Mouse (Mus musculus) adrenal gland, postnatal 25 days (tissue): ENCODE data around the gene Srsf4. TPM values are rescaled to one million over a fixed set of nuclear protein-coding genes. Genes with fewer than 3 reads are reported as not detected.

ENCODE experiments used
- DNase-seq: peaks from one replicate; pipeline ENCODE4 v3.0.0; 2021; ENCODE audit warnings: mixed read lengths
- total RNA-seq: library from RNA; stranded (reverse); gene quantifications from 2 replicates; pipeline ENCODE4 v1.2.3, GENCODE M21; 2021

The Srsf4 gene
- total RNA-seq, 1 experiment from 2014 or later: 70.9 TPM

DNA sequence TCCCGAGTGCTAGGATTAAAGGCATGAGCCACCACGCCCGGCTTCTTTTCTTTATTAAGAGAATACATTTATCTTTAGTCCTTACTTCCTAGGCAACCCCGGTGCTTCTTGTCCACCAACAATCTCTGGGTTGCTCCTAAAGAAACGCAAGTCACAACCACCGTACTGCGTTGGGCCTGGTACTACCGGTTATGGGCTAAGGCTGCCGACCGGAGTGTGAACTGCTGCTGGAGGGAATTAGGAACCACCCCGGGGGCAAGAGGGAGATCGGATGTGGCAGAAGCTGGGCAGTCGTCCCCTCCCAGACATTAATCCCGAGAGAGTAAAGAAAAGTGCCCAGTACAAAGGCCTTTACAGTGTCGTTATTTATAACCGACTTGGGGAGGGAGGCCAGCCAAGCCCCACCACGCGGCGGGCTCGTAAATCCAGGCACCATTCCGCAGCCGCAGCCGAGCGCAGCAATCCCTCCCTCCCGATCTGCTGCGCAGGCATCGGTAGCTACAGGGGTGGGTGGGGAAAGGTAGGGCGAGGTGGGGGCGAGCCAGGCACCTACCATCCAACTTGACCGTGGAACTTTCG lies 41.6 kb downstream of the Srsf4 start:
- DNase-seq: no peak

GRCm38 (mm10) chr4:131915821-131916328 lies 42.5 kb downstream of the Srsf4 start:
- DNase-seq: no peak

GRCm38 (mm10) chr4:131916425-131916824 lies 43.0 kb downstream of the Srsf4 start:
- DNase-seq: peak; percentile 87

- no peak for DNase-seq
Observed at GRCm38 (mm10) chr4:131917010-131917555, 43.7 kb downstream of the Srsf4 start.

DNA sequence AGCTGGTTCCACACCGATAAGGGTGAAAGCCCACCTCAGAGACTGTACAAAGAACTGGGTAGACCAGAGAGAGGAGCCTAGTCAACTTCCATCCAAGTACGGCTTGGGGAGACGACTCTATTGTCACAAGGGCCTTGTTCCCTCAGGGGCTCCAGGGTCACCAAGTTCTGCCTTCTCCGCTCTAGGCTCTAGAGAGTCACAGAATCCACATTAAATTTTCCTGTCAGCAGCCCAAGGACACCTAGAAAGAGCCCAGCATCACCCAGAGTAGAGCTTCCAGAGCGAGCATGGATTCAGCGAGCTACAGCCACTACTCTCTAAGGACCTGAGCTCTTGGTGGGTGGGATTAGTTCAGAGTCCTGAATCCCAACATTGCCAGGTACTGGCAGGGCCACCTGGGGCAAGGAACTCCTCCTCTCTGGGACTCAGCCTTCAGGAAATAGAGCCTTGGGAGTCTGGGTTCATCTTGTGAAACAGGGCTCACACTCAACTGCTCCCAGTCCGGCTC lies 44.7 kb downstream of the Srsf4 start:
- DNase-seq: no peak

GRCm38 (mm10) chr4:131918711-131919500 lies 45.5 kb downstream of the Srsf4 start:
- DNase-seq: no peak

DNA sequence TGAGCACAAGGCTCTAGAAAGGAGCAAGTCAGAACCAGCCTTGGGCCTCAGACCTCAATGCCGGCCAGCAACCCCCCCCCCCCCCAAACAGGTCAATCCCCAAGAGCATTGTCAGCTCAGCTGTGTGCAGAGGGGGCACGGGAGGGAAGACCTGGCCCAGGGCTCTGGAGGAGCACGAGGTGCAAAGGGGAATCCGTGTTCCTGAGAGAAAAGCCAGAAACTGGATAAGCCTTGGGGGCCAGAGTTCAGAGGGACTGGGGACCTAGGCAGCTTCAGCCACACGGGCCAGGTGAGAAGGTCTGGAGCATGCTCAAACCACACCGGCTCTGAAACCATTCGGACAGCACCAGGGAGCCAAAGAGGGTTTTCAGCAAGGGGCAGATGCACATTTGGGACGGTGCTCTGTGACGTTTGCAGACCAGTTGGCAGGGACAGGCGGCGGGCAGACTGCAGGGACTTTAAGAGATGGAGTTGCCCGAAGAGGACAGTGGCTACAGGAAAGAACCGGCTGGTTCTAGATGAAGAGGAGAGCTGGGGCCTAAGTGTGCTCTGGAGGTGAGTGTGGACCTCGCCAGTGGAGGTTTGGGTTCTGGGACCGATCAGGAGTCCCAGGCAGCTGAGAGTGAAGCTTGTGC lies 46.2 kb downstream of the Srsf4 start:
- DNase-seq: no peak

- peak; percentile 53 for DNase-seq
Observed at GRCm38 (mm10) chr4:131920141-131920594, 46.8 kb downstream of the Srsf4 start.

GRCm38 (mm10) chr4:131920595-131921351 lies 47.4 kb downstream of the Srsf4 start:
- peak; percentile 70 for DNase-seq

GRCm38 (mm10) chr4:131921461-131922346 lies 48.3 kb downstream of the Srsf4 start, which contains the start of gene Tmem200b:
TSS of gene Tmem200b (plus strand) at chr4:131921771.
- peak; percentile 38 for DNase-seq

DNA sequence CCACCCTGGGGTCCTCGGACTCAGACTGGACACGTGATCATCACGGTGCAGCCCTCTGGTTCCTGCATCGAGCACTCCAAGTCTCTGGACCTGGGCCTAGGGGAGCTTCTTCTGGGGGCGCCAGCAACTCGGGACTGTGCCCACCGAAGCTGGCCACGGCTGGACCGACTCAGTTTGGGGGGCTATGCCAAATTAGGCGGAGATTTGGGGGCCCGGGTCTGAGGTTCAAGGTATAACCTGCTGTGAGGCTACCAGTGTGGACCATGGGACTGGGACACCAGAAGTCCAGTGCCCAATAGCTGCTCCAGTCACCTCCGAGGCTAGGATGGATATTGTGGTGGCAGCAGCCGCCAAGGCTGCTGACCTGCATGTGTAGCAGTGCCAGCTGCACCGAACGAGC lies 49.0 kb downstream of the Srsf4 start:
- DNase-seq: no peak

DNA sequence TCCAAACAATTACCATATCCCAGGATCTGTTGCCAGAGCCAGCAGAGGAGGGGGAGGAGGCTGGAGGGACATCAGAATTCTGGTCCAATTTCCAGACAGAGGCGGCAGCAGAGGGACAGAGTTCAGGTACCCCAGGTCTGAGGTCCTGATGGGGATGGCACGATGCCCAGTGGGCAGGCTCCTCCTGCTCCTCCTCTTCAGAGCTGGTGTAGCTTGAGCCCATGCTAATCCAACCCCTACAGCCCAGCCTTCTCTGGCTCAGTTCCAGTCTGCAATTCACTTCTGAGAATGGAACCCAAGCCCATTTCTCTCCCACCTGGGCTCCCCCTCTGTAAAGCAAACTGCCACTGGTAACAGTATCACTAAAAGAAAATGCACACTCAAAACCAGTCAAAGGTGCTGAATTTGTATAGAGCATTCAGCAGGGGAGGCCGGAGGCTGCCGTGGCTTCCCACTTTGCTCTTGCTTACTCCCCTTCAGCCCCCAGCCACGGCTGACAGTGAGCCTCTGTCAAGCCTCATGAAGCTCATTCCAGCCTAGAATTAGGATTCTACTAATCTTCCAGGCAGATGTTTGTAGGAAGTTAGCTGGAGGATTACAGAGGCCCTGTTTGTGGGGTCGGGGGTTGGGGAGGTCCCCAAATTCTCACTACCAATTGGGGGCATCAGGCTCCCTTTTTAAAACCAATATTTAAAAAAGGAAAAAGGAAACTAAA lies 50.8 kb downstream of the Srsf4 start:
- peak; percentile 43 for DNase-seq

- no peak for DNase-seq
Observed at GRCm38 (mm10) chr4:131929146-131929545, 55.7 kb downstream of the Srsf4 start.

DNA sequence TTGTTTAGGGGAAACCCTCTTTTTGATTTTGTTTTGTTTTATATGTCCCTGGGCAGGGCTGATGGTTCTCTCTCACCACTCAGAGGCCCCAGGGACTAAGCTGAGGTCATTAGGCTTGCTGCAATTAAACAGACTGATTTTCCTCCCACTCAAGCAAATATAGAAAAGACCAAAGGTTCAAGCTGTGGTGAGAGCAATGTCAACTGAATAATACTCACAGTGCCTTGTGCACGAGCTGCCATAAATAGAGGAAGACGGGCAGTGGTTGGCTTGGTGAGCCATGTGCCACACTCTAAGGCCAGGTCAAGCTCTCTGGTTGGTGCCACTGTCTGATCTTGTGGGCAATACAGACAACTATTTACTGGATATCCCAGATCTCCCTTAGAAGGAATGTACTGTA lies 66.0 kb downstream of the Srsf4 start:
- DNase-seq: no peak

DNA sequence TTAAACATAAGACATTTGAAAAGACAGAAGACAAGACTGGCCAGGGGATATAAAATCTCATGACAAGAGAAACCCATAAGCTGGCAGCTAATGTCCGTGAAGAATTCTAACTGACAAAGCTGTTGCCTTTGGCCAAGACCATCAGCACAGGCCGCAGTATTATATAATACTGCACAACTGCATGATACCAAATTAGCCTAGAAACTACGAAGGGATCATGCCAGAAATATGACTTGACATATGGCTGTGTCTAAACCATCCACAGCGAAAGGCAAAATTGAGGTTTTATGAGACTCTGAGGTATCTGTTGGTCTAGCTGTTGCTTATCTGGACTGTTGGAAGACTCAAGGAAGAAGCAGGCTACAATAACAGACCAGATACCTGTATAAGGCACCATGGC lies 67.4 kb downstream of the Srsf4 start:
- DNase-seq: no peak

- no peak for DNase-seq
Observed at GRCm38 (mm10) chr4:131947848-131948247, 74.4 kb downstream of the Srsf4 start.

DNA sequence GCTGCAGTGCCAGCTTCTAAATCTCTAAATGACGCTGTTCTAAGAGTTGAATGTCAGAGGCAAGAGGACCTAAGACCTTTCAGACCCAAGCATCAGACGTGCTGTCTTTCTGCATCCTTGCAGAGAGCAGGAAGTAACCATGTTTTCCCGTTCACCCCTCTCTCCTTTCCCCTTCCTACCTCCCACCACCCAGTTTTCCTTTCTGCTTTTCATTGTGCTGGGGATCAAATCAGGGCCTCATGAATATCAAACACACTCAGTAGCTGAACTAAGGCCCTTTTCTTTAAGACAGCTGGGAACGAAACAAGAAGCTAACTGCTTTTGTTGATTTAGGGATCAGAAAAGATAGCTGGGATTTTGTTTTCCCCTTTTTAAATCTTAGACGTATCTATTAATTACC lies 76.5 kb downstream of the Srsf4 start:
- DNase-seq: no peak

DNA sequence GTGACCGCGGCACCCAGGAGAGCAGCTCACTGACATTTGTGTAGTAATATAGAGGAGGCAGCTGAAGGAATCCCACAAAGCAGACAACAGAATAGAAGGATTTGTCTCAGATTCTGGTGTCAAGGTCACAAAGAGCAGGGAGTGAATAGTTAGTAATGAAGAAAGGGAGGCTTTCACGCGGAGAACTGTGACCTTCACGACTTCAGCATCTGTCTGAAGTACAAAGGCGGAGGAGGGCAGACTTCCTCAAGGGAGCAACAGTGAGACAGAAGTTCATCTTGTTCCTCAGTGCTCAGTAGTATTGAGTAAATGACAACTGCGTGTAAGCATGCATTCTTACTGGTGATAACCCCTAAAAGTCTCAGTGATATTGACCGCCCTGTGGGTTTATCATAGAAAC lies 77.2 kb downstream of the Srsf4 start:
- no peak for DNase-seq
